Mouse (Mus musculus) C2C12 (cell line): ENCODE results near the gene AC134908.4. TPM values are rescaled to one million over a fixed set of nuclear protein-coding genes. Genes with fewer than 3 reads are reported as not detected.

Experiments used
- H3K27me3 ChIP-seq: one replicate; pipeline ENCODE4 v1.6.1; 2011; ENCODE audit not compliant: control insufficient read depth, insufficient read depth, insufficient read length
- H3K36me3 ChIP-seq: one replicate; pipeline ENCODE4 v1.6.1; 2011; ENCODE audit not compliant: control insufficient read depth, insufficient read depth
- H3K4me3 ChIP-seq: one replicate; pipeline ENCODE4 v1.5.1; 2011; ENCODE audit warnings: mild to moderate bottlenecking, control low read depth; ENCODE audit not compliant: poor library complexity, insufficient read depth, severe bottlenecking
- H3K79me2 ChIP-seq: one replicate; pipeline ENCODE4 v1.6.1; 2011; ENCODE audit not compliant: control insufficient read depth, insufficient read depth
- H3K79me3 ChIP-seq: one replicate; pipeline ENCODE4 v1.6.1; 2011; ENCODE audit warnings: low read depth, control low read depth
- H3ac ChIP-seq: one replicate; pipeline ENCODE3; 2011; ENCODE audit warnings: low read depth; ENCODE audit not compliant: control insufficient read depth, insufficient read length
- CEBPB ChIP-seq: IDR thresholded peaks from one replicate; pipeline ENCODE4 v1.6.1; 2011; ENCODE audit warnings: low read depth, mild to moderate bottlenecking, control low read depth, moderate library complexity
- CTCF ChIP-seq: IDR thresholded peaks from one replicate; pipeline ENCODE4 v1.5.1; 2011; ENCODE audit not compliant: control insufficient read depth, insufficient read depth, insufficient read length
- FOSL1 ChIP-seq: IDR thresholded peaks from one replicate; pipeline ENCODE4 v1.8.0; 2011; ENCODE audit warnings: mild to moderate bottlenecking, low read length; ENCODE audit not compliant: poor library complexity, insufficient read depth, severe bottlenecking
- MAX ChIP-seq: IDR thresholded peaks from one replicate; pipeline ENCODE4 v1.6.1; 2011; ENCODE audit warnings: mild to moderate bottlenecking, control low read depth
- MYOD1 ChIP-seq: IDR thresholded peaks from one replicate; pipeline ENCODE4 v1.6.1; 2011; ENCODE audit warnings: low read depth; ENCODE audit not compliant: control insufficient read depth, insufficient read length
- MYOG ChIP-seq: IDR thresholded peaks from one replicate; pipeline ENCODE4 v1.6.1; 2011; ENCODE audit not compliant: control insufficient read depth, insufficient read length; ENCODE audit errors: extremely low read depth
- USF1 ChIP-seq: IDR thresholded peaks from one replicate; pipeline ENCODE4 v1.6.1; 2011; ENCODE audit warnings: low read depth, mild to moderate bottlenecking, control low read depth, moderate library complexity
- polyA plus RNA-seq: library from polyadenylated mRNA; unstranded; fragments of >200 nt; fragmentation: generic; extraction: Trizol; gene quantifications from one replicate; pipeline ENCODE4 v1.2.1, GENCODE M21; 2012; ENCODE audit warnings: missing spikeins

AC134908.4 gene
- polyA plus RNA-seq, 1 experiment = not detected

DNA sequence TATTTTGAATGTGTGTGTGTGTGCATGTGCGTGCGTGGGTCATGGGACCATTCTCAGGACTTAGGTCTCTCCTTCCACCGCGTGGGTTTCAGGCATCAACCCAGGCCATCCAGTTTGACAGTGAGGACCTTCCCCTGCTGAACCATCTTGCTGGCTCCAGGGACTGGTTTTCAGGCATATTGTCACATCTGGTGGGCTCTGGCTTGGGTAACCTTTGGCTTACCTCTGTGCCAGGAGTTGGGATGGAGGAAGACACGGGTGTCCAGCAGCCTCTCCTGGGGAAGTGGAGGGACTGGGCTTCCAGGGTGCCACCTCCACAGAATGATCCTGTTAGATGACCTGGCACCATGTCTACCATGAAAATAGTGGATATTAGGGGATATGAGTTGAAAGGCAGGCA lies 17.5 kb downstream of the AC134908.4 start:
- peaks cover 1% of the 10 kb centered on the region for H3K79me3 ChIP-seq
- no peaks in the 10 kb centered on the region for H3K79me2 ChIP-seq
- peaks cover 26% of the 10 kb centered on the region for H3K36me3 ChIP-seq
- TF ChIP-seq MAX (no peak), CTCF (no peak), MYOD1 (no peak), FOSL1 (no peak), MYOG (no peak), USF1 (no peak), CEBPB (no peak)
- no peaks in the 10 kb centered on the region for H3K27me3 ChIP-seq
- no peak overlapping the region for H3ac ChIP-seq
- no peak overlapping the region for H3K4me3 ChIP-seq

DNA sequence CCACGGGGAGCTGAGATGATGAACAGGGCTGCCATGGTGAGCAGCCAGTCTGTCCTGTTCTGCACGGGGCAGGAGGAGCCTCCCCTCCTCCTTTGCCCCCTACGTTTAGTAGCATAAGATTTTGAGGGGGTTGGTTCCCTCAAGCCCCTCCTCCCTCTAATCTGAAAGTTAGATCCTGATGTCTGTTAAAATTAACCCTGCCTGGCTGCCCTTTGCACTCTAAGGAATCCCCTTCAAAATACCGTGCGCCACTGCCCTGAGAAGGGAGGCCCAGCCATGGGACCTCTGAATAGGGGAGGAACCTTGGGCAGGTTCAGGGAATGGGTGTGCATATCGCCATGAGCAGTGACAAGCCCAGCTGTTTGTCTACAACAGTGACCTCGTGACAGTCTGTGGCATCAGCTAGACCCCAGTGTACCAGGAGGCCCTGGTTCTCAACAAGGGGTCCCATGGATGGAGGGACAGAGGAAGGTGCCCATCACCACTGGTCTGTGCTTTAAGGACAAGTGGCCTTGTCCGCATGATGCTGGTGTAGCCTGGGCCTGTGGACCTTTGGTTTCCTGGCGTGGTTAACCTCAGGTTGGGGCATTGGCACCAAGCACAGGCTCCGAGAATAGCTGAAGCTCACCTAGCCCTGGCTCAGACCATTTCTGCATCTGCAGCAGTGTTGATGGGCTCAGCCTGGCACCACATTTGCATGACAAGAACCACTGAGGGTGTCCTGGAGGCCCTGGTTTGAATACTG lies 20.0 kb downstream of the AC134908.4 start:
- no peak for TF ChIP-seq FOSL1
- TF ChIP-seq CEBPB = no peak
- TF ChIP-seq MAX = no peak
- TF ChIP-seq MYOD1 = no peak
- TF ChIP-seq USF1 = no peak
- TF ChIP-seq CTCF = no peak
- TF ChIP-seq MYOG = no peak
- Histone ChIP-seq H3K79me2 (no peaks in the 10 kb centered on the region), H3ac (peak overlapping the region; percentile 19), H3K27me3 (no peaks in the 10 kb centered on the region), H3K4me3 (no peak overlapping the region), H3K36me3 (peaks cover 12% of the 10 kb centered on the region), H3K79me3 (peaks cover 1% of the 10 kb centered on the region)

- Histone ChIP-seq H3K79me3 (peaks cover 1% of the 10 kb centered on the region), H3ac (peak within 1 kb of the TSS; percentile 70), H3K4me3 (peak within 1 kb of the TSS; percentile 72), H3K36me3 (no peaks in the 10 kb centered on the region), H3K27me3 (no peaks in the 10 kb centered on the region), H3K79me2 (no peaks in the 10 kb centered on the region)
- TF ChIP-seq MAX = peak; percentile 48
- peak; percentile 95 for TF ChIP-seq CTCF
- no peak for TF ChIP-seq USF1
These were observed 21.8 kb downstream of the AC134908.4 start, which contains the start of gene Narfl for GRCm38 (mm10) chr17:25773549-25774120. Gene Narfl (plus strand): TSS chr17:25773776.

- no peak for TF ChIP-seq MYOD1
- no peak for TF ChIP-seq CTCF
- no peak for TF ChIP-seq USF1
- TF ChIP-seq MAX = no peak
- TF ChIP-seq CEBPB = no peak
- TF ChIP-seq FOSL1 = no peak
- TF ChIP-seq MYOG = no peak
These were observed 26.1 kb downstream of the AC134908.4 start for GRCm38 (mm10) chr17:25769331-25769730.

DNA sequence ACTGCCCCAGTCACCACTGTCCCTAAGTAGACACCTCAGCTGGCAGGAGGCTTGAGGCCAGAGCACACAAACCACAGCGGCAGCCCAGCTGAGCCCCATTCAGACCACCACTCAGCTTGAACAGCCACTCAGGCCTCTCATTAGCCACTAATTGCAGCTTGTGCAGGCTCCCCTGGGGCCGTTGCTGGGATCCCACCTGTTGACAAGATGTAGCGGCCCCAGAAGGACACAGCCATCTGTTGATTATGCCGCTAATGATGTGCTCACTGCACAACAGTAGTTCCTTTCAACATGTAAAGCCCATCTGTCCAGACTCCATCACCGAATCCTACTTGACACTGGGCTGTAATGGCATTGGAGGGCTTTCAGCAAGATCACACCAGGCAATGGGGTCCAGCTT lies 29.6 kb downstream of the AC134908.4 start:
- no peaks in the 10 kb centered on the region for H3K36me3 ChIP-seq
- no peak overlapping the region for H3ac ChIP-seq
- peaks cover 4% of the 10 kb centered on the region for H3K27me3 ChIP-seq
- no peak overlapping the region for H3K4me3 ChIP-seq
- TF ChIP-seq FOSL1 (no peak), MYOD1 (peak; percentile 57), MAX (no peak)
- H3K79me3 ChIP-seq = no peaks in the 10 kb centered on the region
- no peaks in the 10 kb centered on the region for H3K79me2 ChIP-seq

More at GRCm38 (mm10) chr17:25769331-25769730, 26.1 kb downstream of the AC134908.4 start:
- H3K79me3 ChIP-seq = peaks cover 1% of the 10 kb centered on the region
- no peak overlapping the region for H3K4me3 ChIP-seq
- no peaks in the 10 kb centered on the region for H3K79me2 ChIP-seq
- no peaks in the 10 kb centered on the region for H3K36me3 ChIP-seq
- peaks cover 4% of the 10 kb centered on the region for H3K27me3 ChIP-seq
- H3ac ChIP-seq = no peak overlapping the region

- Histone ChIP-seq H3ac (no peak overlapping the region), H3K36me3 (no peaks in the 10 kb centered on the region), H3K4me3 (no peak overlapping the region), H3K27me3 (peaks cover 4% of the 10 kb centered on the region), H3K79me2 (no peaks in the 10 kb centered on the region), H3K79me3 (no peaks in the 10 kb centered on the region)
- TF ChIP-seq CEBPB = no peak
- TF ChIP-seq MYOD1 = no peak
- TF ChIP-seq USF1 = no peak
- TF ChIP-seq FOSL1 = no peak
- TF ChIP-seq CTCF = no peak
- no peak for TF ChIP-seq MAX
- no peak for TF ChIP-seq MYOG
These were observed 32.9 kb downstream of the AC134908.4 start for GRCm38 (mm10) chr17:25762591-25762990.
